Mouse (Mus musculus) monocyte, adult 5-6 weeks (primary cell): ENCODE measurements around the gene Fcamr. TPM values are rescaled to one million over a fixed set of nuclear protein-coding genes. Genes with fewer than 3 reads are reported as not detected.

Experiments used
- ATAC-seq: fragments of 153-309, 156-312 bp; replicated peaks from 2 replicates; pipeline ENCODE4 v1.8.0; 2017; ENCODE audit warnings: mild to moderate bottlenecking; ENCODE audit not compliant: low TSS enrichment, insufficient number of reproducible peaks, severe bottlenecking, poor library complexity, low FRiP score
- total RNA-seq: library from RNA; stranded (forward); fragments of 200-1000, 200-491, 200-594 nt; gene quantifications from 3 replicates; pipeline ENCODE4 v1.2.3, GENCODE M21; 2017

Fcamr gene
- total RNA-seq, 1 experiment from 2014 or later, result not detected

- no peak for ATAC-seq
Observed at GRCm38 (mm10) chr1:130798551-130798950, 2.2 kb upstream of the Fcamr start.

GRCm38 (mm10) chr1:130799399-130799798 is 1.3 kb upstream of the Fcamr start:
- no peak for ATAC-seq

- no peak for ATAC-seq
Observed at GRCm38 (mm10) chr1:130801511-130801910, 809 bp downstream of the Fcamr start.

GRCm38 (mm10) chr1:130802976-130803375 is 2.3 kb downstream of the Fcamr start:
- ATAC-seq, result no peak

GRCm38 (mm10) chr1:130804279-130804678 is 3.6 kb downstream of the Fcamr start:
- no peak for ATAC-seq

GRCm38 (mm10) chr1:130810906-130811305 is 10.2 kb downstream of the Fcamr start:
- no peak for ATAC-seq

- ATAC-seq, result no peak
Observed at GRCm38 (mm10) chr1:130811316-130811715, 10.6 kb downstream of the Fcamr start.

GRCm38 (mm10) chr1:130819737-130820136 is 19.0 kb downstream of the Fcamr start:
- no peak for ATAC-seq

- ATAC-seq, result no peak
Observed at GRCm38 (mm10) chr1:130820316-130821148, 19.8 kb downstream of the Fcamr start.

GRCm38 (mm10) chr1:130821149-130821471 is 20.4 kb downstream of the Fcamr start:
- ATAC-seq, result no peak

GRCm38 (mm10) chr1:130821911-130822625 is 21.4 kb downstream of the Fcamr start:
- no peak for ATAC-seq

- no peak for ATAC-seq
Observed at GRCm38 (mm10) chr1:130826448-130826847, 25.7 kb downstream of the Fcamr start, which contains the start of gene Pigr. TSS of gene Pigr (plus strand) at chr1:130826684.

- no peak for ATAC-seq
Observed at GRCm38 (mm10) chr1:130828656-130829055, 28.0 kb downstream of the Fcamr start.

- no peak for ATAC-seq
Observed at GRCm38 (mm10) chr1:130829906-130830830, 29.5 kb downstream of the Fcamr start.

- ATAC-seq, result no peak
Observed at GRCm38 (mm10) chr1:130832230-130833149, 31.8 kb downstream of the Fcamr start.

GRCm38 (mm10) chr1:130835161-130835936 is 34.6 kb downstream of the Fcamr start:
- no peak for ATAC-seq

GRCm38 (mm10) chr1:130838288-130838687 is 37.6 kb downstream of the Fcamr start:
- no peak for ATAC-seq
